Mouse (Mus musculus) 3134 (cell line): ENCODE data around the gene Prdm16.

Experiments
- DNase-seq: peaks from one replicate; pipeline ENCODE4 v3.0.0-alpha.2; 2011; ENCODE audit warnings: low spot score; ENCODE audit not compliant: insufficient read length; ENCODE audit errors: extremely low read depth

Prdm16 gene

GRCm38 (mm10) chr4:154607724-154608123, 28.9 kb downstream of the Prdm16 start:
- DNase-seq: no peak

GRCm38 (mm10) chr4:154604442-154604830, 32.2 kb downstream of the Prdm16 start:
- DNase-seq: no peak

DNA sequence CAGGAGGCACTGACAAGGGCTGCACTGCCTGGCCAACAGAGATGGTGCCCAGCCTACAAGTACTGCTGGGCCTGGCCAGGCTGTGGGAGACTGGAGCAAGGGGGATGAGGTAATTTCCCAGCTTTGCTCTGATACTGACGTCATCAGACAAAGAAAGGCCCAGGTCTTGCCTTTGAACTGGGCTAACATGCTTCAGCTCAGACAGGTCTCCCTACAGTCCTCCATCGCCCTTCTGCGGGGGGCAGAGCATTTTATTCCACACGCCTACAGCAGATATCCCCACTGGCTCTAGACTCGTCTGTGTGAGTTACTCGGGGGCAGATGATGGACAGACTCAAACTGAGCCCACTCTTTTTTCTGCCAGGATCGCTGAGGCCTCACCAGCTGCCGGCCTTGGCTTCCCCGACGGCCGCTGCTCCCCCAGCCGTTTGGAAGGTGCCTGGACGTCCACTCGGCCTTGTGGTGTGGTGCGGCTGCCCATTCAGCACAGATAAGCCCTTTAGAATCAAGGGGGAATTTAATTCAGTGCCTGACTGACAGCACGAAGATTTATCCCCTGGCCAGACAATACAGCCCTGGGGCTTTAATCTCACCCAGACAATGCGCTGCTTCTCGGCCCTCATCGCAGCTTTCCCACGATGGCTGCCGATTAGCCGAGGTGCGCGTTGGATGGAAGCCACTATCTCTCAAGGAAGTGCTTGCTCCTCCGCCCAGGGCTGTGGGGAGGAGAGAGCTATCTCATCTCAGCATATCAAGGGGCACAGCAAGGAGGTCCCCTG, 32.8 kb downstream of the Prdm16 start:
- DNase-seq: no peak

GRCm38 (mm10) chr4:154602409-154602808, 34.3 kb downstream of the Prdm16 start:
- DNase-seq: no peak

DNA sequence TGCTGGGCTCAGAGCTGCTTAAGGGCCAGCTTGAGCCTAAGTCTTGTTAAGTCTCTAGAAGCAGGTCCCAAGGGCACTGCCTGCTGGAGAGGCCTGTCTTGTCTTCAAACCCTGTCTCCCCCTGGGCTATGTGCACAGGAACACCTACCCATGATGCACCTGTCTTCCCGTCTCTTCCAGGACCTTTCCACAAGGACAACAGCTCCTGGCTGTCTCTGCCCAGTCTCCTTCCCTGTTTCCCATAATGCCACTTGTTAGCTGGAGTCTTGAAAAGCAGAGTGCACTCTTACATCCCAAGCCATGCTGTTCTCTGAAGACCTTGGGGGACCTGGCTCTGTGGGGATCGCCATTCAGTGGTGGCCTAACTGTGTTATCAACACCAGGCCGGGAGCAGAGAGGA, 35.7 kb downstream of the Prdm16 start:
- no peak for DNase-seq

DNA sequence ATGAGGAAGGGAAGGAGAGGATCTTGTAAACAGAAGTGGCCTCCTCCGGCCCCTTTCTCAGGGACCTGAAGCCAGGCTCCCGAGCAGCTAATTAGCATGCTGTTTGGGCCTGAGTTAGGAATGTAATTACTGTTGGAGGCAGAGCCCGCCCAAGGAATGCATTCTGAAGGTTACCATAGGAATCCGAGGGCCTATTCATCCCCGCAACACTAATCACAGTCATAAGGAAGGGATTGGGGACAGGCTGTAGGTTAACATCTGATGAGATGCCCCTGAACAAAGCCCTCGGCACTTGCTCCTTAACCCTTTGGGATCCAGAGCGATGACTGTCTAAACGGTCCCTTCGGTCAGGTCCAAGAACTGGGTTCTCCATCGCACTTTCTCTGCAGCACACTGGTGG, 36.7 kb downstream of the Prdm16 start:
- DNase-seq: no peak

GRCm38 (mm10) chr4:154598357-154598756, 38.3 kb downstream of the Prdm16 start:
- no peak for DNase-seq

GRCm38 (mm10) chr4:154596805-154597204, 39.9 kb downstream of the Prdm16 start:
- no peak for DNase-seq

DNA sequence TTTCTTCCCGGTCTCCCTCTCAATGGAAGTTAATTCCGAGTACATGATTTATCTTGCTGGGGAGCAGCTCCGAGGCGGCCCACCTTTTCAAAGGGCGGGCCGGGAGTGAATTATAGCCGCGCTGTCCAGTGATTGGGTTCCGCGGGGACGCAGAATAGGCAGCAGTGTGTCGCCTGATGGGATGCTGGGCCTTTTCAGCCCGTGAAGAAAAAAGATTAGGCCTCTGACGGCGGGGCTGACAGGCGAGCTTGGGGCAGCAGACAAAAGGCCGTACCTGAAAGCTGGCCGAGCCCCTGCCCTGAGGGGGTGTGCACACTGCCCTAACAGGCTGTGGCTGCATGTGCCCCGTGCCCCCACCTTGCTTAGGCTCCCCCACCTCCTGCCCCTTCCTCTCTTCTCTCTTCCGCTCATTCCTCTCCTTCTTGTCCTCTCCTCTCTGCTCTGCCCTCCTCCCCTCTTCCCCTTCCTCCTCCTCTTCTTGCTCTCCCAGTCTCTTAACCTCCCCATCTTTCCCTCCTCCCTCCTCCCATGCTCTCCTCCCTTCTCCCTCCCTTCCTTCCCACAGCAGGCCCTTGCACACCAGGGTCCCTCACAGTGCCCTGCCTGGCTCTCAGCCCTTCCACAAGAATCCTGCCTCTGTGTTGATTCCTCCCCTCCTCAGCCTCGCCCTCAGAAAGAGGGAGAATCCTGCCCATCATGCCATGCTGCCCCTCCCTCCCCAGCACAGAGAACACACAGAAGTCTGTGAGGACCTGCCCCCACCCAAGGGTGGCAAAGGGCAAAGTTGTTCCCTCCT, 41.7 kb downstream of the Prdm16 start:
- no peak for DNase-seq

DNA sequence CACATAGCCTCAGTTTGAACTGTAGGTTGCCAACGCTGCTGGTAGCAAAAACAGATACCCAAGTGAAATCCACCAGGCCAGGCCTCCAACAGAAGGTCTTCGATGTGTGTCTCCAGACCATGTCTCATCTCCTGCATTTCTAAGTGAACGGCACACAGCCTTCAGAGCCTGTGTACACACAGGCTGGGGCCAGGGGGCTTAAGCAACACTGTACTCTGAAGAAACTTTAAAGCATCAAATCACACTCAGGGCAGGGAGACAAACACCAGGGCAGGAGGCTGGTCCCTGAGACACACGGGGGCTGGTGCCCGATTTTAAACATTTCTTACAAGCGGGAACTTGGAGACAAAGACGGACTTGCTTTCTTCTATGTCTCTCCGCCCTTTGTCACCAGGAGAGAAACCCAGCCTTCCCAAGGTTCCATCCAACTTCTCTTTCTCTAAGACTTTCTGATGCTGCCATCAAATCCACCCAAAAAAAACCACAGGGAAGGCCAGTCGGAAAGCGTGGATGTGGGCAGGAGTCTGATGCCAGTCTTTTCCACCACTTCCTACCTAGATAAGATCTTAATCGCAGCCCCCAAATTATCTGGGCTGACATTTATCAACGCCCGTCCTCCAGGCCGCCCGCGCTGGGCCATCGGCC, 42.4 kb downstream of the Prdm16 start:
- DNase-seq: no peak

DNA sequence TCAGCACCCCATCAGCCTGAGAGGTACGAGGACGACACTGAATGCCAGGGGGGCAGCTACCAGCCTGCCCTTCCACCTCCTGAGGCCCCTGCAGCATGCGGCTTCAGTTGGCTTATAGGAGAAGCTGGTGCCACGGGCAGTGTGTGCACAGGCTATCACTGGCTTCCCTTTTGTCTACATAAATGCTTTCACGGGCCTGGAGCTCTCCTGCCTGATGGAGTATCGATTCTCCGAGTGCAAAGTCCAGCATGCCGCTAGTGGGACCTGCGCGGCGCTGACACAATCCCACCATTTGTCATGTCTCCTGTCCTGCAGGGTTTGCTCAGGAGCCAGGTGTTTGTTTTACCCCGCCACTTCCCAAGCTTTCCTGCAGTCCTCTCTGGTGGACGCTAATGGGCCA, 44.1 kb downstream of the Prdm16 start:
- no peak for DNase-seq

GRCm38 (mm10) chr4:154590910-154591309, 45.8 kb downstream of the Prdm16 start:
- DNase-seq: no peak

- DNase-seq: no peak
Observed at GRCm38 (mm10) chr4:154586334-154586733, 50.3 kb downstream of the Prdm16 start.

GRCm38 (mm10) chr4:154585779-154586178, 50.9 kb downstream of the Prdm16 start:
- DNase-seq: no peak

DNA sequence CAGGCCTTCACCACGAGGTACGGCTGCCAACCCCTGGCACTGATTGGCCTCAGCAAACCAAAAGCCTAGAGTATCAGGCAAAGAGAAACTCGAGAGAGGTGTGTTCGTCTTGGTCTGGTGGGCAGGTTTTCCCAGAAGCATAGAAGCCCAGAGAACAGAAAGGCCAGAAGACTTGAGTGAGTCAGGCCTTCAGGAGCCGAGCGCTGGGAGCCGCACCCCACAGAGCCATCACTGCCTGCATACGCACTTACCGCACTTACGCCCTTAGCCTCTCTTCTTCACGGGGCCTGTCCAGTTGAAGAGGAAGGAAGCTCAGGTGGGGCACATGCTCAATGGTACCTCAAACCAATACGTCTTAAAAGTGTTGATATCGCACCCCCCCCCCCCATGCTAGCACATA, 53.0 kb downstream of the Prdm16 start:
- no peak for DNase-seq

- DNase-seq: no peak
Observed at GRCm38 (mm10) chr4:154582607-154583236, 54.0 kb downstream of the Prdm16 start.

DNA sequence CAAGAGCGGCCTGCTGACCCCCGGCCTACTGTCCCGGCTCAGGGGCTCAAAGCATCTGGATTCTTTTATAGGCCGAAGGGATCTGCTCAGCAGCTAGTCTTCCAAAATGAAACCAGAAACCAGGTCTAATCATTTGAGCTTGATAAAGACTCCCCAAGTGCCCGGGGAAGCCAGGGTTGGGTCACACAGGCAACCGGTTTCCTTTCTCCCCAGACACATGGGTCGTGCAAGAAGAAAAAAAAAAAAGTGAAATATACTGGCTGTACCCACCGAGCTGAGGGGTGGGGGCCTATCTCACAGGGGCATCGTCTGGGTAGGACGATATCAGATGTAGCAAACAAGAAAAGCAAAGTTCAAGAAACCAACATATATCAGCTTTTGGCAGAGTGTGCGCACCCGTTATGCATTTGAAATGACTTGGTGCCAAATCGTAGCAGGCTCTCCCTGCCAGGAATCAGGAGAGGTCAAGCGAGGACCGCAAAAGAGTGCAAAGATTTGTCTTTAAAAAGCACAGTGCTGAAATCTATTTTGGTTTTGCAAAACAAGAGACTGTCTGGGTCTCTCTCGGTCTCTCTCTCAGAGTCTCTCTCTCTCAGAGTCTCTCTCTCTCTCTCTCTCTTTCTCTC, 55.3 kb downstream of the Prdm16 start:
- no peak for DNase-seq

- no peak for DNase-seq
Observed at GRCm38 (mm10) chr4:154574208-154574875, 62.3 kb downstream of the Prdm16 start.

- no peak for DNase-seq
Observed at GRCm38 (mm10) chr4:154570451-154570881, 66.2 kb downstream of the Prdm16 start.

DNA sequence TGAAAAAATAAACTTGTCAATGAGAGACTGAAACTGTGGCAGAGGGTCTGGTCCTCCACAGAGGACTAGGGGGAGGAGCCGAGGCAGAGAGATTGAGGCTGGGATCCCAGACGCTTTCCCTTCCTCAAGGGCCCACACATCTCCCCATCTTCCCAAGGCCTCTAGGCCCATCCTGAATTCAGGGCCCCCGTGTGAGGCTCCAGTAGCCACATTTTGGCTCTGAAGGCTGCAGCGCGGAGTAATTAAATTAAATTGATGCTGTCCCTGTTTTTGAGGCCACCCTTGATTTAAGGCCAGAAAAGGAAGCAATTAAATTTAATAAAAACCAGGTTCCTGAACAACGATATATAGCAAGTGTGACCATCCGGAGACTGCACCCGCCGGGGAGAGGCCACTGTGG, 66.8 kb downstream of the Prdm16 start:
- DNase-seq: no peak
